Mouse (Mus musculus): ENCODE measurements around the gene Tspyl3.

The Tspyl3 gene

DNA sequence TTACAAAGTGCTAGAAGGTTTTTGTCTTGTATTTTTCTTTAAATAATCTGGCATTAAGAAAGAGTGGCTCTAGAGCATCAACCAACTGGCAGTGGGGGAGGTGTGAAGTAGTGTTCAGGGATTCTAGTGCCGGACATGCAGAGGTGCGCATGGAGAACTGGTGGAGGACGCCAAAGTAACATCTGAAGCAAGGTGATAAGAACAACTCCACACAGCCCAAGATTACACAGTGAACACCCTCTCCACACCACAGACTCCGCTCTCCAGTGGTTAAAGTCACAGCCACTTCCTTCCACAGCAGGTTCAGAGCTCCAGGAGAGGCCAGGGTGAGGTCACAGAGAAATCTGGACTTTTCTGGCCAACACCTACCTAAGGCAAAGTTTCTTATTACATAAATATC is 2.7 kb upstream of the Tspyl3 start:
- DNase-seq (ENCODE audit: low read depth, low spot score), result no peak

DNA sequence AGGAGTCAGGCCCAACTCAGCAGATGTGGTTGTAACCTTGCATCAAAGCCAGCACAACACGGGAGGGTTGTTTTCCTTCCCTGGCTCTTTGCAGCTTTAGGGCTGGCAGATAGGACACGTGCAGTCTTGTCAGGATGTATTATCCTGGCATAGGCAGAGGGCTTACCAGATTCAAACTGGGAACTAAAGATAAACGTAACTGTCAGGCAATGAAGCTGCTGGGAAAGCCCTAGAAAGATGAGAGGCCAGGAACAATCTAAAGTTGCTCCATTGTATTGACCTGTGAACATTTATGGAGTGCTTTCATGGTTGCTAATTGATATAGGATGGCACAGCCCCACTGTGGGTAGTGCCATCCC is 333 bp upstream of the Tspyl3 start:
- no peak for DNase-seq (ENCODE audit: low read depth, low spot score)

DNA sequence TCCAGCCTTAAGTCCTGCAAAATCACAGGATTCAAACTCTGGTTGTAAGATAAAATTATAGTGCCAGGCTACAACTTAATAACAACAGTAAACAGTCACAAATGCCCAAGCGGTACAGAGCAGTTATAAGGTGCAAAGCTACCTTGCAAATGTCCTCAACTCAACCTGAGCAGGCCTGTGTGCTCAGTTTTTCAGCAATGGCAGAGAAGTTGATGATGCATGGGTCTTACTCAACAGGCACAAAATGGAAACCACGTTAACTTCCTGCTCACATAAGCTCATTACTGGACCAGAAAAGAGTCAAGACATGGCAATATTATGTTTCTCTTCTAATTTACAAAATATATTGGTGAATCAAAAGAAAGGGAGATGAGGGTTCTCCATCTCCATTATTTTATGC is 2.7 kb downstream of the Tspyl3 start:
- DNase-seq (ENCODE audit: low read depth, low spot score), result no peak

DNA sequence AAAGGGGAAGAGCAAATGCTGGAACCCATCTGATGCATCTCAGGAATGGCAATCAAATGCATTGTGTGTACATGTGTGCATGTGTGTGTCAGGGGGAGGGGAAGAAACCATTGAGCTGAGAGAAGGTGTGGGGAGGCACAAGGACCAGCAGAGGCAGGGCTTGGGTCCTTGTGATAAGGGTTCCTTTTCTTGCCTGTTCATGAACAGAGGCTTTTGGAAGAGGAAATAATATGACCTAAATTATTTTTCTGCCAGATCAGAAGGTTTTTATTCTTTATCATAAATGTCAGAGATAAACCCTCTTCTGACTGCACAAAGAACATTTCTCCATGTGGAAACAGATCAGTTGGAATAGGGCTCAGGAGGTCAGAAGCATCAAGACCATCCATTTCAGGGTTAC is 3.1 kb downstream of the Tspyl3 start:
- DNase-seq (ENCODE audit: low read depth, low spot score), result no peak

DNA sequence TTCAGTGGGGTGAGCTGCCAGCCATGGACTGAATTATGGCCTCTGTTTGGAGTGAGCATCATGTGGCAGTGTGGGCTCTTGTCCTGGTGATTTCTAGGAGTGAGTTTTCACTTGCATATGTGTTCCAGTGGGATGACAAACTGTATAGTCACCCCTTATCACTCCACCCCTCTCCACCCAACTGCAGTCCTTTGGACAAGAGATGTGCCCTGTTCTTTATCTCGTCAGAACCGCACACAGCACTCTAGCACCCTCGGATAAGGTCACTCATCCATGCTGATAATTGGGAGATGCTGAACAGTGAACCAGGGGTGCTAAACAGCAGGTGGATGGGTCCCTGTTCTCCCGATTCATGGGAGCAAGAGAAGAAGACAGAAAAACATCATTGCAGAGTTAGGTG is 3.6 kb downstream of the Tspyl3 start:
- DNase-seq (ENCODE audit: low read depth, low spot score), result no peak

DNA sequence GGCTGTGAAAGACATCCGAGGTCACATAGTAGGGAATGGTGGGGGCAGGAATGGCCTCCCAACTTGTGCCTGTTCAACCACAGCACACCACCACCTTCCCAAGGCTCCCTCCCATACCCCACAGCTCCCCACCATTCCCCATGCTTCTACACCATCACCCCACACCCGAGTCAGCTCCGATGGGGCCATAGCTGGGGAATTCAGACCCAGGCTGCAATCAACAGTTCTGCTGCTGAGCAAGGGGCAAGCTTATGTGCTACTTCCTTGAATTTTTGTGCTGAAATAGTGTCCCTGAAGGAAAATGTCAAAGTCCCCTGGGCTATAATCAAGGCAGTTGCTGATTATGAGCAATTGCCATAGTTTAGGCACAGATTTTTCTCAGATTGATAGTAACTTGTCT is 6.7 kb downstream of the Tspyl3 start:
- DNase-seq (ENCODE audit: low read depth, low spot score), result no peak

DNA sequence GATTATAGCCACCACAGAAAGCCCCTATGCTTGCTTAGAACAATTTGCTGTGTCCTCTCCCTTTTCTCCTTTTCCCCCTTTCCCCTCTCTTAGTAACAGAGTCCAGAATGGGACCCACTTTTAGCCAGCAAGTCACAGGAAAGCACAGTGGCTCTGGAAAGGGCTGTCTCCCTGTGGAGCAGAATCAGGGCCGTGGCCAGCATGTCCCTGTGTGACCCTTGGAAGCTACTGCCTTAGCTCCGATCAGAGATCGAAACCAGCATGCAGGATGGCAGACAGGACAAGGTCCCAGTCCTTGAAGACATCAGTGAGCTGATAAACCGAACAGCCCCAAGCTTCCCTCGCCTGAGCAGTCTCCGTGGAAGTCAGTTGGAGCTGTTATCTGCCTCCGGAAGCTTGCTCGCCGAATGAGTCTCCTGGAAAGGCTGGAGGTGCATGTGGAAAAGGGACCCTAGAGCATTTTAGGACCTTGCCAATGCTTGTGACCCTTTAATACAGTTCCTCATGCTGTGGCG is 7.4 kb downstream of the Tspyl3 start:
- DNase-seq (ENCODE audit: low read depth, low spot score), result no peak

DNA sequence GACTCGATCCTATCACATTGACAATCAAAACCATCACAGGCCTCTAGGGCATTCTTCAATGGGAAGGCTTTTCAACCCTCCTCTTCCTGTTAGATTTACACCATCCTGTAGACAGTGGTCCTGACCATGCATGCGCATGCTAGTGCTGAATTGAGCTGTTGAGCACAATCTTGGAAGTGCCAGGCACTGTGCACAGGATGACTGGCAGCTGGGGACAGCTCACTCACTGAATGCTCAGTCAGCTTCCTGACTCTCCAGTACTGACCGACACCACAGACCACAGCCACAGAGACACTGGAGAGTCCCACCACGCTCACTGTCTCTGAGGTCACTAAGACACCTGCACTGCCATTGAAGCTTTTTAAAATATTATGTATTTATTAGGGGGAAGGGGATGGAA is 9.8 kb downstream of the Tspyl3 start:
- DNase-seq (ENCODE audit: low read depth, low spot score), result no peak

DNA sequence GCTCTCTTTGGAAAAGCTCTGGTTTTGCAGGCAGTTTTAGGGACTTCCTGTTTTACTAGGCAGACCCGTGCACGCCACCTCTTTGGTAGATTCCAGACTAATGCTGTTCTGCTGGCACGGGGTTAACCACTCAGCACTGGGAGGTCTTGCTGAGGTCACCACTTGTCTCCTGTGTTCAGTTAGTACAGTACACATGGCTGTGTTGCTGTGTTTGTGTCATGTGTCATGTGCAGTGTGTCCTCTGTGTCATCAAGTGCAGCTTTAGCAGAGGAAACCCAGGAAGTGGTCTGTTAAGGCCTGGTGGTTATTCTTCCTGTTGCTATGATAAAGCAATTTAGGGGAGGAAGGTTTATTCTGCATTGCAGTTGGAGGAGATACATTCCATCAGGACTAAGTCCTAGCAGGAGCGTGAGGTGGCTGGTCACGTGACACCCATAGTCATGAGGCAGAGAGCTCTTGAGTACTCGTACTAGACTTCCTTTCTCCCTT is 10.4 kb downstream of the Tspyl3 start:
- no peak for DNase-seq (ENCODE audit: low read depth, low spot score)

DNA sequence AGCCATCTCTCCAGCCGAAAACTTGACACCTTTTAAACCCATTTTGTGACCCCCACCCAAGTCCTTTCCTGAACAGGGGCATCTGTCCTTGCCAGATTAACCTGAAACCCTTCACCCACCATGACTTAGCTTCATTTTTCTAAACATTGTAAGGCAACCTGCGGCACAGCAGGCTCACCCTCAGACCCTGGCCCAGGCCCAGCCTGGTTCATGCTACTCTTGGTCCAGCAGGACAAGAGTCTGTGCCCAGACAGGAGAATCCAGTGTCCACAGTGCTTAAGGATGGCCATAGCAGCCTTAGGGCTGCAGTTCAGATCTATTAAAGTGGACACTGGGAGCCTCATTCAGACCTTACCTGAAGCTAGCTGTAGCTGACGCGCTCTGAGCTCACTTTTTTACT is 11.9 kb downstream of the Tspyl3 start:
- DNase-seq (ENCODE audit: low read depth, low spot score), result no peak

DNA sequence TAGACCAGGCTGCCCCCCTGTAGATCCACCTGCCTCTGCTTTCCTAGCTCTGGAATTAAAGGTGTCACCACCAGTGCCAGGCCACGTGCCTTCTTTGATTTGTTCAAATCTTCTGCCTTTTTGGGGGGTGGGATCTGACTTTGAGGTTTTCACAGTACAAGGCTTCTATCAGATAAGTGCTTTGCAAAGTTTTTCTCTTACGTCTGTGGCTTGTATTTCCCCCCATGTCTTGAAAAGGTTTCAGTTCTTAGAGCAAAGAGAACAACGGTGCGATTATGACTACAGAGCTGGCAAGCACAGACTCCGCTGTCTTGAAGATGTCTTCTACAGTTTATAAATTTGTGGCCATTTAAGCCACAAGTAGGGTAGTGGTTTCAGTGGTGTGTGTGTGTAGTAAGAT is 13.8 kb downstream of the Tspyl3 start:
- no peak for DNase-seq (ENCODE audit: low read depth, low spot score)

DNA sequence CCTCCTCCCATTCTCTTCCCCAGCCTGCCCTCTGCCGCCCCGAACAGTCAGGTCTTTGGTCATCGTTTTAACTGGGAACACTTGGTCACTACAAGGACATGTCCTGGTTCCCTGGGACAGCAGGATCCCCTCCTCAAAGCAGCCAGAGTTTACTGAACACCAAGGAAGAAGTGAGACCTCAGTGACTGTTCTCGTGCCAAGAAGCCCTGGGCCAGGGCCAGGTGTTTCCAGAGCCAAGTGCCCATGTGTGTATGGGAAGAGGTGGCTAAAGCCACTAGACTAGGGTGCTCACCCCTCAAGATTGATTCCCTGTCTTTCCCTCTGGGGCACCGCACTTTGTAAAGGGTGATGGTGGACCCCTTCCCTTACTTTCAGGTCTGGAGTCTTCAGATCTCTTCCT is 16.0 kb downstream of the Tspyl3 start:
- DNase-seq (ENCODE audit: low read depth, low spot score), result no peak

DNA sequence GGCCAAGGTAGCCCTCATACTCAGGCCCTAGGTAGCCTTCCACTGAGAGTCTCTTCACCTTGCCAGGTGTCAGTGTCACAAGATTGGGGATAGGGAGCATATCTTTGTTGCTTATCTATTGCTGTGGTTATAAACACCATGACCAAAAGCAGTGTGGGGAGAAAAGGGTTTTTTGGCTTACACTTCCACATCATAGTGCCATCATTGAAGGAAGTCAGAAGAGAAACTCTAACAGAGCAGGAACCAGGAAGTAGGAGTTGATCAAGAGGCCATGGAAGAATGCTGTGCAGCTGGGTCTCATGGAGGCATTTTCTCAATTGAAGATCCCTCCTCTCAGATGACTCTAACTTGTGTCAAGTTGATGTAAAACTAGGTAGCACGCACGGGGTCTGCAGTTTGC is 17.1 kb downstream of the Tspyl3 start:
- no peak for DNase-seq (ENCODE audit: low read depth, low spot score)

DNA sequence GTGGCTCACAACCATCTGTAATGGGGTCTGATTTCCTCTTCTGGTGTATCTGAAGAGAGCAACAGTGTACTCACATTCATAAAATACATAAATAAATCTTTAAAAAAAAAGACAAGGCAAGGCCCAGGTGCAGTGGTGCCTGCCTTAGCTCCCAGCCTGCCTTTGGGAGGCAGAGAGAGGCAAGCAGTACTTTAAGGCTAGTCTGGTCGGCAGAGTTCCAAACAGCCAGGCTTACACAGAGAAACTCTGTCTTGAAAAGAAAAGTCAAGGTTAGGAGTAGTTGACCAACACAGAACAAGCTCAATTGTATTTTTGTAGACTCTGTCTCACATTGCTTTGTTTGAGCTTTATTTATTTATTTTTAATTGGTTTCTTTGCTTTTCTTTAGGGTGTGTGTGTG is 22.5 kb downstream of the Tspyl3 start:
- DNase-seq (ENCODE audit: low read depth, low spot score), result no peak

DNA sequence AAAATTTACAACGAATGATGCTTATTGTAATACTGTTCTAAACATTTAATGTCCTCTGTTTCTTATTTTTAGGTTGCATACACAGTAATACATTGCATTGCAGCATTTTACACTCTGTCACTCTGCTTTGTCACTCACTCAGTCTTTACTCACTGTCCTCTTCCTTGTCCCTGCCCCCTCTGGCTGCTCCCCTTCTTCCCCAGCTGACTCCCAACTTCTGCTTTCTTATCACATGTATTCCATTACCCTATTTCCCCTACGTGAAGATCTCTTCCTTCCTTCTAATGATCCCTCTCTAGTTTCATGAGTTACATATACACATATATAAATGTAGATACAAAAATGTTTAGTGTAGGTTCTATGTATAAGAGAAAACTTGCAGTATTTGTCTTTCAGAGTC is 26.1 kb downstream of the Tspyl3 start:
- no peak for DNase-seq (ENCODE audit: low read depth, low spot score)

DNA sequence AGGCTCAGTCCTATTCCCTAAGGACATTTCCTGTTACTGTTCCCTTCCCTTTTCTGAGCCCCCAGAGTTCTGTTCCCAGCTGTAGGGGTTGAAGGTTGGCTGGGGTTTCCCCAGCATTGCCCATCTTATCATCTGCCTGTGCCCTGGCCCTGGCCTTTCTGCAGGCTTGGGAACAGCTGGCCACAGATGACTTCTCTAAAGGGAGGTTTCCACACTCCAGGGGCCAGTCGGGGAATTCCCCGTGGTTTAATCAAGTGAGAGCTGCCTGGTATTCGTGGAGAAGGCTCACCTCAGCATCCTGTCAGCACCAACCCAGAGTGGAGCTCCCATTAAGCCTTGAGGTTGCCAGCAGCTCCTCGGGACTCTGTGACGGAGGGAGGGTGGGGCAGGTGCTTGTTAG is 26.8 kb downstream of the Tspyl3 start:
- DNase-seq (ENCODE audit: low read depth, low spot score), result no peak

DNA sequence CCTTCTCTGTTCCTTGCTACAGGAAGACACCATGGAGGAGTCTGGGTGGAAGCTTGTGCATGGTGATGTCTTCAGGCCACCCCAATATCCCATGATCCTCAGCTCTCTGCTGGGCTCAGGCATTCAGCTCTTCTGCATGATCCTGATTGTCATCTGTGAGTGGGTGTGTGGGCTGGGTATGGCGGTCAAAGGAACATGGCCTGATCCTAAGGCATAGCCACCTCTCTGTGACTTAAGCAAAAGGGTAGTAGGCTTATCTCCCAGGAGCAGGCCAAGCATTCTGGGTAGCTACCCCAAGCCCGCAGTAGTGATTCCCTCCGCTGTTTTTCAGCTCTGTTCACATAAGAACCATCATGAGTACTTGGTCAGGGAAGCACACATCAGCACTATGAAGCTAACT is 31.0 kb downstream of the Tspyl3 start:
- no peak for DNase-seq (ENCODE audit: low read depth, low spot score)

DNA sequence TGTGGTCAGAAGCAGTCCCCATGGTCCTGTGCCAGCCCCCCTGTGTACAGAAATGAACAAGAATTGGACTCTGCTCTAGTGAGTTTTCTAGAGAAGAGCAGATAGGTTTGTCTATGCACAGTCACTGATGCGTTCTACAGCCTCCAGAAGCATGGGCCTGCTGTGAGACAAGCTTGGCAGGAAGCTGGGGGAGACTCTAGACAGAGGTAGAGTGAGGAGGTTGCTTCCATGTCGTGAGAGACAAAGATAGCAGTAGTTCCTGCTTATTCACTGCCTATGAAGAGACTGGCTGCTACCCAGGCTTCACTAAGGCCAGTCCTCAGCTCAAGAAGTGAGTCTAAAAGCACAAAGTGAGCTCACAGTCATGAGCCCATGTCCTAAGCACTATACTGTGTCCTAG is 34.0 kb downstream of the Tspyl3 start:
- no peak for DNase-seq (ENCODE audit: low read depth, low spot score)

DNA sequence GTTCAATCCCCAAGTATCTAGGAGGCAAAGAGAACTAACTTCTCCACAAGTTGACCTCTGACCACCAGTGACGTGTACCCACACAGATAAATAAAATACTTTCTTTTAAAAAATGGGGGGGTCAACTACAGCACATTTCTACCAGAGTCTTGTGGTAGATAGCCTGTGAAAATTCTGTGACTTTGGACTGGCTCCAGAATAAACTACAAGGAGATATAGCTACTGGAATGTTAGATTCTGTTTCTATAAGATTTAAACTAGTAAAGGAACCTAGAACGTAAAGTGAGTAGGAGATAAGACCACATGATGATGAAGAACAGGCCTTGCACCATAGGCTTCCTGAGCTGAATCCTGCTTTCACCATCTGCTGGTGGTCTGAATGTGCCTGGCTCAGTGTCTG is 37.4 kb downstream of the Tspyl3 start:
- DNase-seq (ENCODE audit: low read depth, low spot score), result no peak

DNA sequence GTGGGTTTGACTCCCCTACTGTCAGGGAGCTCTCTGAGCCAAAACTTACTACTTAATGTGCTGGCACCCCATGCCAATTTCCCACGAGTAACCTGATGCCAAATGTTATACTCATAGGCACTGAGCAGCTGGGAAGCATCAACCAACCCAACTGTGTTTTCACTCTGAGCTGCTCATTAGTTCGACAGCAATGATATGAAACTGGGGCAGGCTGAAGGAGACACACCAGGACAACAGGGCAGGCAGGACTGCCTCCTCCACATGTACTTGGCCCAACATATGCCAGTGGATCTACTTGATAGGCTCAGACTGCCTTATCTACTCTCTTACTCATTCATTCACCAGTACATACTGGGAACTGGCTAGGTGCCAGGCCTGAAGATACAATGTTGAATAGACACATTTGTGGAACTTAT is 39.1 kb downstream of the Tspyl3 start:
- DNase-seq (ENCODE audit: low read depth, low spot score), result no peak

DNA sequence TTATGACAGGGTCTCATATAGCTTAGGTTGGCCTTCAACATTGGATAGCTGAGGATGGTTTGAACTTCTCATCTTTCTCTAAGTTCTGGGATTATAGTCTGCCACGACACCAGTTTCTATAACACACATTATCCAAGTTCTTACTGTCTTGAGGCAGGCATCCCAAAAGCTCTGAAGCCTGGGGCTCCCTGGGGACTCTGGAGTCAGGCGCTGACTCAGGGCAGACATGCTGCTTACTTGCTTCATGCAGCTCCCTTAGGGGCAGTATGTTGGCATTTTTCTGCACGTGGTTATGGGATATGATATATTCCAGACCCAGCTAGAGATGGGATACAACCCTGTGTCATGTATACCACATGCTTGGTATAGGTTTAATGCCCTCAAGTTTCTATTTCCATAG is 45.3 kb downstream of the Tspyl3 start:
- DNase-seq (ENCODE audit: low read depth, low spot score), result no peak

DNA sequence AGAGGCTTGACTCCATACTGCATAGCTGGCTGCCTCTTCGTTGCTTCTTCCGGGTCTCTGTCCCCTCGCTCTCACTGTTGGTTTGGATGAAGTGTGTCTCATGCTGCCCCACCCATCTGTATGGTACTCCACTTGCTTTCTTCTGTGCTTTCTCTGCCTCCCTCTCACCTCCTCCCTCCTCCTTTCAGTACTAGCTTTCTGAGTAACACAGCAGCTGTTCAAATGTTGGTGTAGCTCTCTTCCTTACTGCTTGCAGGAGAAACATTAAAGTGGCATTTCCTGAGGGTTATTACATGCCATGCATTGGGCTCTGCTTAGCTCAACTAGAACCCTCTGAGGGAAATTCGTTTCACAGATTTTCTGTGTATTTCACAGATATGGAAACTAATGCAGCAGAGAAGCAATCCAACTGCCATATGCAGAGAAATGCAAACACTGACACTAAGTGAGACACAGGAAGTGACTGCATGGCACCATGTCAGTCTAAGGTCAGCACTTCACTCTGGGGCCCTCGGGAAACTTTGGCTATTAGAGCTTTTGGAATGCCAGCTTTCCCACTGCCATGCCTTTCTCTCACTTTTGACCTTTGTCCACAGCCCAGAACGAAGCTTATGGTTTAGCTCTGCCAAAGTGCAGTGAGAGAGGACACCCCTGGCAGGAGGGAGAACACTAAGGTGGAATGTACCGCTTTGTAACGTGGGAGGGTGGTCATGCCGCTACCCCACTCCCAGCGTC is 45.9 kb downstream of the Tspyl3 start:
- no peak for DNase-seq (ENCODE audit: low read depth, low spot score)

DNA sequence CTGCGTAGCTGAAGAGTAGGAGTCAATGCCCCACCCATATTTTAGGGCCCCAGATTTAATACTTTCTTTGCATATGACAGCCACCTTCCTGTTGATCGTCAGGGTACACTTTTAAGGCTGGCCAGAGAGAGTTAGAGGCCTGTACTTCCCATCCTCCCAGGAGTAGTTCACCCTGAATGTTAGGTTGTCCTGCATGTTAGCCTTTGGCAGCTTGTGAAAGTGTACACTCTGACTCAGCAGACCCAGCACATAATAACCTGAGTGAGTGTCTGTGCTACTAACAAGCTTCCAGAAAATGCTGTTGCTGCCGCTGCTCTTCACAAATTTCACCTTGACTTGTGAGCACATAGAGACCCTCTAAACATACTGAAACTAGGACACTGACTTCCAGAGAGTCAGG is 48.1 kb downstream of the Tspyl3 start:
- DNase-seq (ENCODE audit: low read depth, low spot score), result no peak

DNA sequence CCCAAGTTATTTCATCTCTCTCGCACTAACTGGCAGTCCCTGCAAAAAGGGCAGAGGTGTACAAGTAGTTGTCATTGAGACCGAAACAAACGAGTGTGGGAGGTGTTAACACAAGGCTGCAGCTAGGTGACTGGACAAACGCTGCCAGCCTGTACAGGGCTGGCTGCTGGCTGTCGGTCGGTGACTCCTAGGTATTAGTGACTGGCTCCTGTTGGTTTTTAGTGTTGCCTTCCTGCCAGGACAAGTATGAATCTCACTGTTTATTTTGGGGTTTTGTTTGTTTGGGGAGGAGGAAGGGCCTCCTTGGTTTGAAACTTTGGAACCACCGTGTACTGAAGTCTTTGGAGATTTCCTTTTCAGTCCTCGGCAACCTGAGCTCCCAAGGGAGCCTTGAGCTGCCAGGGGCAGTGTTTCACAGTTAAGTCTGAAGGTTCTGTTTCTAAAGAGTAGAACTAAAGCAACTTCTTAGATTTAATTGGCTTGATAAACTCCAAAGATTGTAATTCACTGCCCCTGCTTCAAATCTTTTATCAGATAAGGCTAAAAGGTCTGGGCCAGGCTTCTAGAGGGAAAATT is 49.2 kb downstream of the Tspyl3 start:
- DNase-seq (ENCODE audit: low read depth, low spot score), result no peak
